Mouse (Mus musculus): ENCODE data around the gene Sgms1.

GRCm38 (mm10) chr19:32255429-32256185, 133.9 kb downstream of the Sgms1 start:
- TF ChIP-seq CTCF (IDR thresholded peaks at IDR 0.05; ENCODE audit: control insufficient read depth, insufficient read depth, insufficient replicate concordance, low read depth, low read length) = no peak
- TF ChIP-seq POLR2A (IDR thresholded peaks at IDR 0.05; ENCODE audit: control insufficient read depth, low read depth, low read length) = no peak

Data from testis, adult 2 months (tissue).